Mouse (Mus musculus): ENCODE results near the gene Olfr457. TPM values are rescaled to one million over a fixed set of nuclear protein-coding genes. Genes with fewer than 3 reads are reported as not detected.

The Olfr457 gene
- total and polyA plus RNA-seq, 2 experiments from 2014 or later = not detected

DNA sequence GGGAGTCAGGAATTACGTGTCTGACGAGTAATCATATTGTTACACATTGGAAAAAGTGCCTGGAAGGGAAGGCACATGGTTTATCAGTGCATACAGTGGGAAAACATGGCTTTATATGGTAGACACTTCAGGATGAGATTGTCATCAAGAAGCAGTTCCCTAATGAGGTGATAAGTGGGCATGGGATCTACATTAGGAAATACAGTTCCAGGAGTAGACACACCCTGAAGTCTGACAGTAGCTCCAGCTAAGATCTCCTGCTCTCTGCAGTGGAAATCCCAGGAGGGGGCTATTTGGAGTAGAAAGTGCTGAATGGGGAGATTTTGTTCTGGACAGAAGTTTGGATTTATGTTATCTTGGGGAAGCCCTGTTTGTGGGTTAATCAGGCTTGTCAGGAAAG, 34.7 kb downstream of the Olfr457 start:
- DNase-seq (ENCODE audit: low spot score) = no peak
- Histone ChIP-seq H3K9me3 (replicated peaks; ENCODE audit: control insufficient read depth, low read length) (no peaks in the 10 kb centered on the region), H3K4me2 (ENCODE audit: low read depth, low read length) (no peak overlapping the region), H3K4me3 (ENCODE audit: low read depth, low read length) (no peak overlapping the region), H3K36me3 (replicated peaks; ENCODE audit: control insufficient read depth, insufficient read depth, low read length) (no peaks in the 10 kb centered on the region), H3K27ac (ENCODE audit: low read depth) (no peak overlapping the region), H3K9ac (replicated peaks; ENCODE audit: low read depth, low read length) (no peak overlapping the region), H3K27me3 (ENCODE audit: control insufficient read depth, insufficient read depth, low read length) (no peaks in the 10 kb centered on the region), H3K4me1 (ENCODE audit: control insufficient read depth, insufficient read depth) (no peaks in the 10 kb centered on the region)
- WGBS = 30% methylated on average over 2 of the region's 2 CpGs
- no peak for TF ChIP-seq EP300 (IDR thresholded peaks at IDR 0.05; ENCODE audit: low read depth)
- no peak for TF ChIP-seq CTCF (IDR thresholded peaks at IDR 0.05; ENCODE audit: low read depth)
- ATAC-seq (ENCODE audit: insufficient read depth, low read depth) = no peak

DNA sequence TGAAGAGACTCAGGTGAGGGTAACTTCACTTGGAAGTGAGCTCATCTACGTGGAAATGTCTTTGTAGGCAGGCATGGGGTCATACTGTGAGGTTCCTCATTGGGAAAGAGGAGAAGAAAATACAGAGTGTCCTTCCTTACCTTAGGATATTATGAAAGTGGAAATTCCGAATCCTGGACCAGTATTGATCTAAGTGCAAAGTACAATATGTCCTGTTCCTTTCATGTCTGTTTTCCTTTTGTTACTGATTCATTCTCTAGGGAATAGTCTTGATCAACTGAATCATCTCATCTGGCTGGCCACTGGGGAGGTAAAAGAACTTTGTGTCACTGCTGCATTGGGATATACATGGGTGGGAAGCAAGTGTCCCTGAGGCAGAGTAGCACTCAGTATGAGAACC, 40.6 kb downstream of the Olfr457 start:
- DNase-seq (ENCODE audit: low spot score) (no peak), ATAC-seq (ENCODE audit: insufficient read depth, low read depth) (no peak)
- Histone ChIP-seq H3K9ac (replicated peaks; ENCODE audit: low read depth, low read length) (no peak overlapping the region), H3K4me3 (ENCODE audit: low read depth, low read length) (no peak overlapping the region), H3K36me3 (replicated peaks; ENCODE audit: control insufficient read depth, insufficient read depth, low read length) (no peaks in the 10 kb centered on the region), H3K27ac (ENCODE audit: low read depth) (no peak overlapping the region), H3K27me3 (ENCODE audit: control insufficient read depth, insufficient read depth, low read length) (no peaks in the 10 kb centered on the region), H3K4me2 (ENCODE audit: low read depth, low read length) (no peak overlapping the region), H3K4me1 (ENCODE audit: control insufficient read depth, insufficient read depth) (no peaks in the 10 kb centered on the region), H3K9me3 (replicated peaks; ENCODE audit: control insufficient read depth, low read length) (no peaks in the 10 kb centered on the region)
- no peak for TF ChIP-seq CTCF (IDR thresholded peaks at IDR 0.05; ENCODE audit: low read depth)
- TF ChIP-seq EP300 (IDR thresholded peaks at IDR 0.05; ENCODE audit: low read depth) = no peak
- 81% methylated on average over 2 of the region's 2 CpGs for WGBS

DNA sequence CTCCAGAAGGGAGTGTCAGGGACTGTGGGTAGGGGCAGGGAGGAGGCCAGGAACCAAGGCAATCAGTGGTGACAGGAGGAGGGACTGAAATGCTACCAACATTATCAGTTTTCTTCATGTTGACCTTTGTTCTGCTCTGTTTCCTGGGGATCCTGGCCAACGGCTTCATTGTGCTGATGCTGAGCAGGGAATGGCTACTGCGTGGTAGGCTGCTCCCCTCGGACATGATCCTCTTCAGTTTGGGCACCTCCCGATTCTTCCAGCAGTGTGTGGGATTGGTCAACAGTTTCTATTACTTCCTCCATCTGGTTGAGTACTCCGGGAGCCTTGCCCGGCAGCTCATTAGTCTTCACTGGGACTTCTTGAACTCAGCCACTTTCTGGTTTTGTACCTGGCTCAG, 41.7 kb downstream of the Olfr457 start, which contains the start of gene Tas2r126:
Gene Tas2r126, plus strand, starts transcription at position 90 of the 400 bp plus-strand sequence.
- no peak for TF ChIP-seq EP300 (IDR thresholded peaks at IDR 0.05; ENCODE audit: low read depth)
- no peak for TF ChIP-seq CTCF (IDR thresholded peaks at IDR 0.05; ENCODE audit: low read depth)
- Histone ChIP-seq H3K4me2 (ENCODE audit: low read depth, low read length) (no peak within 1 kb of the TSS), H3K9ac (replicated peaks; ENCODE audit: low read depth, low read length) (no peak within 1 kb of the TSS), H3K27me3 (ENCODE audit: control insufficient read depth, insufficient read depth, low read length) (no peaks in the 10 kb centered on the region), H3K4me1 (ENCODE audit: control insufficient read depth, insufficient read depth) (no peaks in the 10 kb centered on the region), H3K4me3 (ENCODE audit: low read depth, low read length) (no peak within 1 kb of the TSS), H3K36me3 (replicated peaks; ENCODE audit: control insufficient read depth, insufficient read depth, low read length) (no peaks in the 10 kb centered on the region), H3K27ac (ENCODE audit: low read depth) (no peak within 1 kb of the TSS), H3K9me3 (replicated peaks; ENCODE audit: control insufficient read depth, low read length) (no peaks in the 10 kb centered on the region)
- no peak for DNase-seq (ENCODE audit: low spot score)
- WGBS = 50% methylated on average over 6 of the region's 6 CpGs
- peak; percentile 53; the same call in 1 of the 2 replicates for ATAC-seq (ENCODE audit: insufficient read depth, low read depth)

- Histone ChIP-seq H3K4me2 (ENCODE audit: low read depth, low read length) (no peak overlapping the region), H3K9ac (replicated peaks; ENCODE audit: low read depth, low read length) (no peak overlapping the region), H3K4me3 (ENCODE audit: low read depth, low read length) (no peak overlapping the region), H3K27ac (ENCODE audit: low read depth) (no peak overlapping the region), H3K27me3 (ENCODE audit: control insufficient read depth, insufficient read depth, low read length) (no peaks in the 10 kb centered on the region), H3K9me3 (replicated peaks; ENCODE audit: control insufficient read depth, low read length) (no peaks in the 10 kb centered on the region), H3K4me1 (ENCODE audit: control insufficient read depth, insufficient read depth) (no peaks in the 10 kb centered on the region), H3K36me3 (replicated peaks; ENCODE audit: control insufficient read depth, insufficient read depth, low read length) (no peaks in the 10 kb centered on the region)
- TF ChIP-seq EP300 (IDR thresholded peaks at IDR 0.05; ENCODE audit: low read depth) (no peak), CTCF (IDR thresholded peaks at IDR 0.05; ENCODE audit: low read depth) (peak; percentile 54)
- WGBS = 34% methylated on average over 2 of the region's 2 CpGs
- DNase-seq (ENCODE audit: low spot score) = peak; percentile 26
- ATAC-seq (ENCODE audit: insufficient read depth, low read depth) = 0 out of 2 replicates have a peak, but pooled peaks have one; percentile 17
Observed at GRCm38 (mm10) chr6:42433554-42433953, 42.6 kb downstream of the Olfr457 start.

DNA sequence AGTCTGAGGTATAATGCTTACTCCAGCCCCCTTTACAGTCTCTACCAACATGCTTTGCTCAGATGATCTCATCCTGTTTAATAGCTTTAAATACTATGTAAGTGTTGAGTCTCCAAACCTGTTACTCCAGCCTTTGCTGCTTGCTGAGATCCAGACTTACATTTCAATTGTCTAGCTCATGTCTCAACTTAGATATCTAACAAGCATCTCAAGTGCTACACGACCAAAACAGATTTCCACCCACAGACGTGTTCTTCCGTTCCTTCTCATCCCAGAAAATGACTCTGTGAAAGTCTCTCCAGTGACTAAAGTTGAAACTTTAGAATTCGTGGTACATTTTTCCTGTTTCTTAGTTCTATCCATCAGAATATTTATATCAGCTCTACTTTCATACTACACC, 49.8 kb downstream of the Olfr457 start:
- H3K27me3 ChIP-seq (ENCODE audit: control insufficient read depth, insufficient read depth, low read length) = no peaks in the 10 kb centered on the region
- no peak overlapping the region for H3K27ac ChIP-seq (ENCODE audit: low read depth)
- 58% methylated on average over 4 of the region's 4 CpGs for WGBS
- ATAC-seq (ENCODE audit: insufficient read depth, low read depth) = no peak
- H3K9me3 ChIP-seq (replicated peaks; ENCODE audit: control insufficient read depth, low read length) = no peaks in the 10 kb centered on the region
- no peak overlapping the region for H3K4me2 ChIP-seq (ENCODE audit: low read depth, low read length)
- no peak overlapping the region for H3K9ac ChIP-seq (replicated peaks; ENCODE audit: low read depth, low read length)
- DNase-seq (ENCODE audit: low spot score) = no peak
- TF ChIP-seq CTCF (IDR thresholded peaks at IDR 0.05; ENCODE audit: low read depth) (no peak), EP300 (IDR thresholded peaks at IDR 0.05; ENCODE audit: low read depth) (no peak)
- H3K36me3 ChIP-seq (replicated peaks; ENCODE audit: control insufficient read depth, insufficient read depth, low read length) = no peaks in the 10 kb centered on the region
- H3K4me3 ChIP-seq (ENCODE audit: low read depth, low read length) = no peak overlapping the region
- no peaks in the 10 kb centered on the region for H3K4me1 ChIP-seq (ENCODE audit: control insufficient read depth, insufficient read depth)

- TF ChIP-seq CTCF (IDR thresholded peaks at IDR 0.05; ENCODE audit: low read depth) = no peak
- no peak for TF ChIP-seq EP300 (IDR thresholded peaks at IDR 0.05; ENCODE audit: low read depth)
- no peak for DNase-seq (ENCODE audit: low spot score)
Observed at GRCm38 (mm10) chr6:42424472-42424871, 51.7 kb downstream of the Olfr457 start.

More at GRCm38 (mm10) chr6:42424472-42424871, 51.7 kb downstream of the Olfr457 start:
- no peak overlapping the region for H3K9ac ChIP-seq (replicated peaks; ENCODE audit: low read depth, low read length)
- H3K36me3 ChIP-seq (replicated peaks; ENCODE audit: control insufficient read depth, insufficient read depth, low read length) = no peaks in the 10 kb centered on the region
- H3K4me3 ChIP-seq (ENCODE audit: low read depth, low read length) = no peak overlapping the region
- WGBS = 91% methylated on average over 3 of the region's 3 CpGs
- no peaks in the 10 kb centered on the region for H3K4me1 ChIP-seq (ENCODE audit: control insufficient read depth, insufficient read depth)
- H3K9me3 ChIP-seq (replicated peaks; ENCODE audit: control insufficient read depth, low read length) = no peaks in the 10 kb centered on the region
- no peaks in the 10 kb centered on the region for H3K27me3 ChIP-seq (ENCODE audit: control insufficient read depth, insufficient read depth, low read length)
- ATAC-seq (ENCODE audit: insufficient read depth, low read depth) = no peak
- no peak overlapping the region for H3K27ac ChIP-seq (ENCODE audit: low read depth)
- H3K4me2 ChIP-seq (ENCODE audit: low read depth, low read length) = no peak overlapping the region

Measured in heart, postnatal 0 days (tissue).